In the genomic region with DNA sequence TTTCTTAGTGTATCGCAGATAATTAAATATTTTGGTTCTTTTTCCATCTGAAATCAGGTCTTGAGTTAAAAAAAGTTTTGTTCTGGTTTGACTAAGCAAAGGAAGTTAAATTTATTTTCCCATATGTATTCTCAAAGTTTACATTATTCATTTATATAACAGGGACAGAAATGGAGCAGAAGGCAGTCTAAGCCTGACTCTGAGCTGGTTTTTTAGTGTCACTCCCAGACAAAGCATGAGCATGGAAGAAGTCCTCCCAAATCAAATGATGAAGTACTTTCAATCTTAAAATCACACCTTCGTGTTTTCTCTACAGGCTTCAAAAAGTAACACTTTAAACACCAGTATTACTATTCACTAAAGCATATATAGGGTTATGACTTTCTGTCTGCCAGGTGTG, we compare ENCODE assay signal across 22 mouse cellular contexts.
"Had no signal": no experiment of that assay in that cellular context is flagged by ENCODE, and none has a peak within 500 bp of the region (broad histone marks: within the 10 kb centered on the region; RNA-seq: fewer than 3 reads in every experiment).

No protein-coding gene starts in this region.

- ATAC-seq: hindbrain, embryonic 16.5 days; hindbrain, postnatal 0 days; inflammation-experienced regulatory T-cells, adult 6 months; intestine, embryonic 15.5 days; intestine, embryonic 16.5 days; intestine, postnatal 0 days had no signal

- DNase-seq: heart, postnatal 10 days; heart, postnatal 14 days; heart, postnatal 36 days; heart, postnatal 4 days; kidney, adult 11 months; kidney, adult 18-20 months; kidney, adult 2 months; kidney, adult 8-10 months; kidney, adult 9 months; kidney, postnatal 10 days; kidney, postnatal 14 days; kidney, postnatal 25 days; kidney, postnatal 36 days; kidney, postnatal 4 days; layer of hippocampus, adult 9-11 months; layer of hippocampus, postnatal 36 days had no signal
